Mouse (Mus musculus) midbrain, embryonic 15.5 days (tissue): Measurements from ENCODE around the gene Gpc5. TPM values are rescaled to one million over a fixed set of nuclear protein-coding genes. Genes with fewer than 3 reads are reported as not detected.
A peak's percentile ranks its signal among the peaks of the same experiment; 100 is the strongest.

ENCODE experiments used
- ATAC-seq: fragments of 200-750 bp; cut with Nextera tagmentation; replicated peaks from 2 replicates; pipeline ENCODE4 v1.8.0; 2017; ENCODE audit warnings: moderate TSS enrichment
- H3K27ac ChIP-seq: fragments of 300-500 bp; sonication (generic); 2 replicates; pipeline ENCODE4 v1.5.1; 2015; ENCODE audit warnings: mild to moderate bottlenecking, inconsistent platforms
- H3K27me3 ChIP-seq: fragments of 300-500 bp; sonication (generic); replicated peaks from 2 replicates; pipeline ENCODE4 v1.6.1; 2015; ENCODE audit warnings: inconsistent platforms
- H3K36me3 ChIP-seq: fragments of 300-500 bp; sonication (generic); replicated peaks from 2 replicates; pipeline ENCODE4 v1.6.1; 2015; ENCODE audit warnings: inconsistent platforms
- H3K4me1 ChIP-seq: fragments of 300-500 bp; sonication (generic); 2 replicates; pipeline ENCODE4 v1.6.1; 2015; ENCODE audit warnings: inconsistent platforms
- H3K4me2 ChIP-seq: fragments of 300-500 bp; sonication (generic); 2 replicates; pipeline ENCODE4 v1.6.1; 2015; ENCODE audit warnings: inconsistent platforms, mild to moderate bottlenecking, moderate library complexity
- H3K4me3 ChIP-seq: fragments of 300-500 bp; sonication (generic); 2 replicates; pipeline ENCODE4 v1.5.1; 2015; ENCODE audit warnings: mild to moderate bottlenecking, inconsistent platforms
- H3K9ac ChIP-seq: fragments of 300-500 bp; sonication (generic); 2 replicates; pipeline ENCODE4 v1.6.1; 2015; ENCODE audit warnings: mild to moderate bottlenecking, inconsistent platforms
- H3K9me3 ChIP-seq: fragments of 300-500 bp; sonication (generic); 2 replicates; pipeline ENCODE4 v1.6.1; 2016; ENCODE audit warnings: inconsistent platforms
- WGBS: fragments of 180-500 bp; shearing (Covaris S2); methylation state at CpG from one replicate; pipeline ENCODE4 v1.1.7; 2015; ENCODE audit warnings: mixed read lengths; 5-methylcytosine and 5-hydroxymethylcytosine counted together
- polyA plus RNA-seq: library from polyadenylated mRNA; unstranded; fragments of >200 nt; fragmentation: Nextera tagmentation; extraction: Ambion mirVana; gene quantifications from 2 replicates; pipeline ENCODE4 v1.2.1, GENCODE M21; 2015

Gene Gpc5
- polyA plus RNA-seq, 1 experiment from 2014 or later, result 7.2 TPM

GRCm38 (mm10) chr14:115450938-115451337, 358.9 kb downstream of the Gpc5 start:
- WGBS, result 51% methylated on average over 2 of the region's 2 CpGs
- H3K4me3 ChIP-seq, result no peak overlapping the region
- ATAC-seq, result no peak; the same call in 1 of the 2 replicates
- H3K36me3 ChIP-seq, result no peaks in the 10 kb centered on the region
- H3K9ac ChIP-seq, result no peak overlapping the region
- no peak overlapping the region for H3K27ac ChIP-seq
- no peaks in the 10 kb centered on the region for H3K9me3 ChIP-seq
- no peaks in the 10 kb centered on the region for H3K27me3 ChIP-seq
- no peak overlapping the region for H3K4me2 ChIP-seq
- no peaks in the 10 kb centered on the region for H3K4me1 ChIP-seq

DNA sequence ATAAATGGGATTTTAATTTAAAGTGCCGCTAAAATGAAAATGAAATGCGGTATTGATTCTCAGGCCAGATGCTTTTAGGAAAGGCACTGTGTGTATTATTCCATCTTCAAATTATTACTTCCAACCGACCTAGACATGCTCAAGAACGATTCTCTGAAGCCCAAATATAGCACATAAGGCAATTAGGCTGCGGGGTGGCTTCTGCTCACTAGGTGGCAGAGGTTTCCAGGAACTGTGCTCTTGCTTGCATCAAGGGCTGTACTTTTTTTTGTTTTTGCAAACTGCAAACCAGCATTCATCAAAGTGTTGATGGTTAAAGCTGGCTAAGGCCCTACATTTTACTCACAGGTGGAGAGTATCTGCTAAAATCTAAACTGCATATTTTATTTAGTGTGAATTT, 375.9 kb downstream of the Gpc5 start:
- 63% methylated on average over 5 of the region's 5 CpGs for WGBS
- Histone ChIP-seq H3K36me3 (no peaks in the 10 kb centered on the region), H3K9me3 (no peaks in the 10 kb centered on the region), H3K27me3 (no peaks in the 10 kb centered on the region), H3K4me3 (no peak overlapping the region), H3K4me2 (no peak overlapping the region), H3K4me1 (no peaks in the 10 kb centered on the region), H3K27ac (no peak overlapping the region), H3K9ac (no peak overlapping the region)
- ATAC-seq, result peak; percentile 62; the same call in 1 of the 2 replicates

DNA sequence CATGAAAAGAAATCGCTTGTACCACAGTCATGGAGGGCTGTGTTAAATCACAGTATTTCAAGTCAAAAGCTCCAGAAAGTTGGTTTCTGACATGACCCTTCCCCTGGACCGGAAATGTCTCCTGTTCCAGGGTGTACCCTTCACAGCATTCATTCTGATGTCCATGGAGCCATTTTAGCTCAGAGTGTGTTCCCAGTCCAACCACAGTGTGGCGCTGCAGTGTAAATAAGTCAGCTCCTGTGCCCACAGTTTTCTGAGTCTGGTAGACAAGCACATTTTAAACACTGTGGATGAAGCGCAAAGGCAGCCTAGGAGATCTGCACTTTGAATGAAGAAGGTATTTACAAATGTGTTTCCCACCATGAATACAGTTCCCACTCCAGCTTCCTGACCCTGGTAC, 383.2 kb downstream of the Gpc5 start:
- H3K4me1 ChIP-seq, result no peaks in the 10 kb centered on the region

DNA sequence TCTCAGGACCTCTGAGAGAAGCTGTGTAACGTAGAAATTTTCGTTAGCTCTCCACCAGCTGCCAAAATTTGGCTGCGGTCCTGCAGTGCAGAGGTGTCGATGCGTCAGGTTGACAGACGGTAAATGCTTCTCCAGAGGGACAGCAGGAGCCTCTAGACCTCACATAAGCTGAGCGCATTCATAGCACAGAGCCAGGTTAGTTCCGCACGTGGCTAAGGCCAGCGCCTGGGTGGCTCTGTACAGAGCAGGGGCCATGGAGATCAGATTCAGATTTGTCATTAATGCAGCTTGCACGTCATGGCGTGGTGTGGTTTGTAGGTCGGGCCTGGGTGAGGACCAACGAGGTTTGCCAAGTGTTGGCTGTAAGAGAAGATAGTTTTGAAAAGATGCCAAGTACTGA, 385.3 kb downstream of the Gpc5 start:
- Histone ChIP-seq H3K27ac (no peak overlapping the region), H3K4me2 (no peak overlapping the region), H3K4me3 (no peak overlapping the region), H3K9ac (no peak overlapping the region), H3K27me3 (no peaks in the 10 kb centered on the region), H3K9me3 (no peaks in the 10 kb centered on the region), H3K4me1 (no peaks in the 10 kb centered on the region), H3K36me3 (no peaks in the 10 kb centered on the region)
- WGBS, result 66% methylated on average over 14 of the region's 14 CpGs
- ATAC-seq, result no peak

More for the DNA sequence above, 383.2 kb downstream of the Gpc5 start:
- H3K4me3 ChIP-seq, result no peak overlapping the region
- H3K27me3 ChIP-seq, result no peaks in the 10 kb centered on the region
- H3K9me3 ChIP-seq, result no peaks in the 10 kb centered on the region
- WGBS, result 58% methylated on average over 4 of the region's 4 CpGs
- no peak overlapping the region for H3K27ac ChIP-seq
- H3K9ac ChIP-seq, result no peak overlapping the region
- ATAC-seq, result no peak
- H3K36me3 ChIP-seq, result no peaks in the 10 kb centered on the region
- no peak overlapping the region for H3K4me2 ChIP-seq

DNA sequence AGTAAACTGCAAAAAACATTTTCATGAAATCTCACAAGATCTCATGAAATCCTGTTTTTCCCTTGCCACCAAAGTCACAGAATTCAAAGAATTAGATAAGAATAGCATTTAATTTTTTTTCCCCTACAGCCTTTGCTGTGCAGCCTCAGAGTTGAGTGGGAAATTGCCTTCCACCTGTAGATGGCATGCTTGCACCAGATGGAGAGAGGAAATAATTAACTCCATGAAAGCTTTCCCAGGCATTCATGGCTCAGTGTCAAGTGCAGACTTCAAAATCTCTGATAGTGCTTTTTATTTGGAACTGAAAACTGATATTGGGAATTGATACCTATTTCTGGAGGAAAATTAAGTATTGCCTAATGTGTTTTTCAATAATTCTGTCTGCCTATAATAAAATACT, 393.1 kb downstream of the Gpc5 start:
- Histone ChIP-seq H3K4me3 (no peak overlapping the region), H3K4me1 (no peaks in the 10 kb centered on the region), H3K27ac (no peak overlapping the region), H3K4me2 (no peak overlapping the region), H3K9ac (no peak overlapping the region), H3K27me3 (no peaks in the 10 kb centered on the region), H3K9me3 (no peaks in the 10 kb centered on the region), H3K36me3 (no peaks in the 10 kb centered on the region)
- 0 out of 2 replicates have a peak, but pooled peaks have one; percentile 74 for ATAC-seq

DNA sequence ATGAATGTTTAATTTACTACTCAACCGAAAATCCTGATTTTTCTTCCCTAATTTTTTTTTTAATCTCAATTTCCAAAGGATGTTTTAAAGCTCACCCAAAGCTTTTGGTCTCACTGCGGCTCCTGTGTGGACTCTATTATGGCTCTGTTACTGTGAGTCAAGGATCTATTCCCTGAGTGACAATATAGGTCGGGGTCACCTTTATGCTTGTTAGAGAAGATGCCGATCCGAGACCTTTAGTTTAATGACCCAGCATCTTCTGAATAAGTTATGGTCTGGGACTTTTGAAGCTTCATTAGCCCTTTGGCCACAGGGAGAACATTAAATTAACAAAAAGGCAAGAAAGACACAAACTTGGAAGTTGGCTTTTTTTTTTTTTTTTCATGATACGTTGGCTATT, 408.8 kb downstream of the Gpc5 start:
- no peaks in the 10 kb centered on the region for H3K4me1 ChIP-seq
- no peaks in the 10 kb centered on the region for H3K27me3 ChIP-seq
- no peak overlapping the region for H3K4me3 ChIP-seq
- no peak overlapping the region for H3K4me2 ChIP-seq
- no peak overlapping the region for H3K27ac ChIP-seq
- 43% methylated on average over 6 of the region's 6 CpGs for WGBS
- no peaks in the 10 kb centered on the region for H3K36me3 ChIP-seq
- H3K9ac ChIP-seq, result no peak overlapping the region
- no peak for ATAC-seq
- no peaks in the 10 kb centered on the region for H3K9me3 ChIP-seq

- H3K4me2 ChIP-seq, result no peak overlapping the region
- no peak overlapping the region for H3K4me3 ChIP-seq
- WGBS, result 82% methylated on average over 4 of the region's 4 CpGs
- H3K27me3 ChIP-seq, result no peaks in the 10 kb centered on the region
- H3K27ac ChIP-seq, result no peak overlapping the region
- H3K36me3 ChIP-seq, result no peaks in the 10 kb centered on the region
- no peak for ATAC-seq
- no peak overlapping the region for H3K9ac ChIP-seq
- no peaks in the 10 kb centered on the region for H3K4me1 ChIP-seq
- H3K9me3 ChIP-seq, result no peaks in the 10 kb centered on the region
Observed at GRCm38 (mm10) chr14:115546516-115547282, 454.7 kb downstream of the Gpc5 start.

DNA sequence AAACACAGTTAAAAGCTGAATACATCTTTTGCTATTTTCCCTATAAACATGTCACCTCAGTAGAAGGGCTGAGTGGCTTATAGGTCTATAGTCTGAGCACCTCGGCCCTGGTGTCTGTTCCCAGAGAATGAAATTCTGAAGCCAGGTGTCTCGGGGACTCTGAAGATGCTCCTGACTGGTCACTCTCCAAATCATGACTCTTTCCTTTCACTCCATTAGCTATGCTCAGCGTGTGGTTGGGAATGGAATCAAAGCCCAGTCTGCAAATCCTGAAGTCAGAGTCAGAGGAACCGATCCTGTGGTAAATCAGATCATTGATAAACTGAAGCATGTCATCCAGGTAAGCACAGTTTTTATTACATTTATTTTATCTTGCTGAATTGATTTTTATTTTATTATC, 460.0 kb downstream of the Gpc5 start:
- Histone ChIP-seq H3K36me3 (no peaks in the 10 kb centered on the region), H3K4me3 (no peak overlapping the region), H3K4me2 (no peak overlapping the region), H3K27me3 (no peaks in the 10 kb centered on the region), H3K9ac (no peak overlapping the region), H3K4me1 (no peaks in the 10 kb centered on the region), H3K9me3 (no peaks in the 10 kb centered on the region), H3K27ac (no peak overlapping the region)
- WGBS, result 54% methylated on average over 4 of the region's 4 CpGs
- ATAC-seq, result no peak

DNA sequence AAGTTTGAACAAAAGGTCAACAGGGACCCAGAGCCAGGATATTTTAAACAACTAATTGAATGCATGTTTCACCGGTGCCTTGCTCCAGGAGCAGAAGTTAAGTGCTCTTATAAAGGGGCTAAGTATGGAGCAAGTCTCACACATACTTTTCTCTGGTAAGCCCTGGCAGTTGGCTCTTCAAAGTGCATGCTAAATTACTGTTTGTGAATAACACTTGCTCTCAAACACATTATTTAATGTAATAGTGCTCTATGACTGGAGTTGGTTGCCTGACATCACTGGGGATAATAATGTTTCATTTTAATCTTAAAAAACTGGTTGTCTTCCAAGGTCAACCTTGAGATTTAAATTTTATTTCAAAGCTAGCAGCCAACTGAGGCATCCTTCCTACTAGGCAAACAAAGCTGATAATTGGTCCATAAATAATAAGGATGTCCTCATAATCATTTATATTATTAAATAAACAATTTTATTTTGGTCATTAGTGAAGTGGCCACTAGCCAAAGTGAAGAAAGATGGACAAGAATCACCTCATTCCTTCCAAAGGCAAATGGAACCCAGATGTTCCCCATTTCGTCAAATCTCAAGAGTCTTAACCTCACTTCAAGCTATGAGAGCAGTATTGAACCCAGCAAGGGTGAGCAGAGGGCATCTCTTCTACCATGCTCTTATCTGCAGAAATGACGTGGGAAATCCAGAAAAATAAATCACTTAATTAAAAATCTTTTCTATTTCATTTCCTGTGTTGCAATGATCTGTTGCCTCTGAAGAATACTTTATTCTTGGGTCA, 488.6 kb downstream of the Gpc5 start:
- no peak for ATAC-seq
- 80% methylated on average over 3 of the region's 3 CpGs for WGBS
- no peak overlapping the region for H3K27ac ChIP-seq
- no peaks in the 10 kb centered on the region for H3K9me3 ChIP-seq
- H3K27me3 ChIP-seq, result no peaks in the 10 kb centered on the region
- H3K4me2 ChIP-seq, result no peak overlapping the region
- no peaks in the 10 kb centered on the region for H3K36me3 ChIP-seq
- H3K9ac ChIP-seq, result no peak overlapping the region
- no peaks in the 10 kb centered on the region for H3K4me1 ChIP-seq
- H3K4me3 ChIP-seq, result no peak overlapping the region

- no peak overlapping the region for H3K9ac ChIP-seq
- H3K27ac ChIP-seq, result no peak overlapping the region
- no peaks in the 10 kb centered on the region for H3K36me3 ChIP-seq
- H3K27me3 ChIP-seq, result no peaks in the 10 kb centered on the region
- 86% methylated on average over 2 of the region's 2 CpGs for WGBS
- H3K4me1 ChIP-seq, result no peaks in the 10 kb centered on the region
- H3K4me3 ChIP-seq, result no peak overlapping the region
- no peak for ATAC-seq
- no peaks in the 10 kb centered on the region for H3K9me3 ChIP-seq
- no peak overlapping the region for H3K4me2 ChIP-seq
Observed at GRCm38 (mm10) chr14:115581256-115581633, 489.2 kb downstream of the Gpc5 start.

DNA sequence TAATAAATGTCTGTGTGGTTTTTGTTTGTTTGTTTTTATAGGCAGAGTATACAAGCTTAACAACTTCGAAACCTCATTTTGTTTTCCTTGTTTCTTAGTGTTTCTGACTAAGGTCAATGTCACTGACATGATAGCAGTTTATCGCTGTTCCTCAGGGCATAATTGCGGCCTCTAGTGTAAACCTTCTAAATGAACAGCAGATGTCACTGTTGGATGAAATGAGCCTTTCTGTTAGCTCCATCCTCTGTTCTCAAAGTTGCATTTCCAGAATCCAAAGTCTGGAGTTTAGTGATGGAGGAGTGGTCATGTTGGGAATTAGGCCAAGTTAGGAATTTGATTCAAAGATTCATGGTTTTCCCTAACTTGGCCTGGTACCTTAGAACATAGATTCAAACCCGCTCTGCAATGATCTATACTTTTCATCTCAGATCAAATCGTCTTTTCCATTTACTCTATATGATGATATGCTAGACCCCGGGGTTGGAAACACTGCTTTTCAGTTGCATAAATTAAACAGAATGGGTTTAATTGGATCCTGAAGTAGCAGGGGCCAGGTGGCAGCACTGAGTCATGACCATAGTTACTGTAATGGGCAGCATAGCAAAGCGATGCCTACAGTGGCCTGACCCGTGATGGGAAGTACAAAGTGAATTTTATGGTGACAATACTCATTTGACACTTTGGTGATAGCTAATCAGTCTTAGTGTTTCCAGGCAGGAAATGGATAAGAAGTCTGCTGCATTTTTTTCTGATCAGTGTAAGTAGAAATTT, 508.4 kb downstream of the Gpc5 start:
- H3K27ac ChIP-seq, result no peak overlapping the region
- no peaks in the 10 kb centered on the region for H3K27me3 ChIP-seq
- H3K4me1 ChIP-seq, result no peaks in the 10 kb centered on the region
- no peak overlapping the region for H3K9ac ChIP-seq
- no peak overlapping the region for H3K4me2 ChIP-seq
- WGBS, result 72% methylated on average over 8 of the region's 8 CpGs
- no peak; the same call in 1 of the 2 replicates for ATAC-seq
- H3K4me3 ChIP-seq, result no peak overlapping the region
- no peaks in the 10 kb centered on the region for H3K9me3 ChIP-seq
- no peaks in the 10 kb centered on the region for H3K36me3 ChIP-seq

DNA sequence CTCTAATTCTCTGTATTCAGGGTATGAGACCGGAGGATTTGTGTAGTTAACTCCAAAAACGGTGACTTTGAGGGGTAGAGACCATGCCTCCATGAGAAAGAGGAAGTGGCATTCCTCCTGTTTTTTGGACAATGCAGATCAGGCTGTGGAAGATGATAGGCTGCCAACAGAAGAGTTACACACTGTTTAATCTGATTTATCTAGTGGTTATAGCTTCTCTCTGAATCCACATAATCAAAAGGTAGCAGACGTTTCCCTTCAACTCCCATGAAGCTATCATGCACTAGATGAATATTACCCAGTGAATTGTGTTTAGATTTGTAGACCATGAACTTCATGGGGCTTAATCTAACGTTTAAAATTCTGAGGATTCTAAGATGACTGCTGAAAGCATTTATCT, 522.1 kb downstream of the Gpc5 start:
- Histone ChIP-seq H3K4me3 (no peak overlapping the region), H3K4me1 (no peaks in the 10 kb centered on the region), H3K27me3 (no peaks in the 10 kb centered on the region), H3K9me3 (no peaks in the 10 kb centered on the region), H3K4me2 (no peak overlapping the region), H3K9ac (no peak overlapping the region), H3K27ac (no peak overlapping the region), H3K36me3 (no peaks in the 10 kb centered on the region)
- no peak for ATAC-seq
- WGBS, result 82% methylated on average over 4 of the region's 4 CpGs
